Mouse (Mus musculus) urinary bladder, postnatal 36 days (tissue): ENCODE measurements around the gene Xrra1.
"Not testable (repeated sequence)": the region's sequence is repeated elsewhere in the genome, so short reads cannot be mapped to it uniquely, and the experiment has no call there.

Source experiments
- DNase-seq, 2 experiments: peaks; one replicate each; pipeline ENCODE4 v3.0.0; 2022; ENCODE audit warnings: low spot score in 2 of 2, mixed read lengths in 1 of 2

The Xrra1 gene

GRCm38 (mm10) chr7:99896905-99897304, 38.0 kb downstream of the Xrra1 start:
- DNase-seq = no peak

- DNase-seq = no peak
Observed at GRCm38 (mm10) chr7:99902208-99902607, 43.3 kb downstream of the Xrra1 start.

GRCm38 (mm10) chr7:99902918-99903665, 44.2 kb downstream of the Xrra1 start:
- no peak for DNase-seq

GRCm38 (mm10) chr7:99904421-99905005, 45.6 kb downstream of the Xrra1 start:
- peak; percentile 24 to 33 for DNase-seq

- DNase-seq = no peak
Observed at GRCm38 (mm10) chr7:99906346-99906745, 47.4 kb downstream of the Xrra1 start.

GRCm38 (mm10) chr7:99907463-99907862, 48.5 kb downstream of the Xrra1 start:
- no peak for DNase-seq

- no peak for DNase-seq
Observed at GRCm38 (mm10) chr7:99911038-99911437, 52.1 kb downstream of the Xrra1 start.

GRCm38 (mm10) chr7:99914316-99914715, 55.4 kb downstream of the Xrra1 start:
- no peak for DNase-seq

GRCm38 (mm10) chr7:99915511-99915910, 56.6 kb downstream of the Xrra1 start:
- DNase-seq = no peak

GRCm38 (mm10) chr7:99916741-99917319, 57.9 kb downstream of the Xrra1 start:
- DNase-seq = peak in 1 of 2 experiments; percentile 22

- DNase-seq = peak; percentile 18 to 26
Observed at GRCm38 (mm10) chr7:99917320-99917844, 58.5 kb downstream of the Xrra1 start.

- DNase-seq = no peak
Observed at GRCm38 (mm10) chr7:99919164-99919563, 60.2 kb downstream of the Xrra1 start.

- no peak for DNase-seq
Observed at GRCm38 (mm10) chr7:99919971-99920370, 61.1 kb downstream of the Xrra1 start.

- no peak for DNase-seq
Observed at GRCm38 (mm10) chr7:99920416-99920815, 61.5 kb downstream of the Xrra1 start.

GRCm38 (mm10) chr7:99926916-99927714, 68.2 kb downstream of the Xrra1 start:
- peak; percentile 30 to 66 for DNase-seq

- DNase-seq = no peak
Observed at GRCm38 (mm10) chr7:99935758-99936157, 76.8 kb downstream of the Xrra1 start.

- no peak for DNase-seq
Observed at GRCm38 (mm10) chr7:99940669-99941068, 81.8 kb downstream of the Xrra1 start.

GRCm38 (mm10) chr7:99944520-99944919, 85.6 kb downstream of the Xrra1 start:
- DNase-seq = no peak

- not testable (repeated sequence) for DNase-seq
Observed at GRCm38 (mm10) chr7:99945012-99945411, 86.1 kb downstream of the Xrra1 start.

GRCm38 (mm10) chr7:99945939-99946338, 87.0 kb downstream of the Xrra1 start:
- DNase-seq = no peak

GRCm38 (mm10) chr7:99946356-99946755, 87.4 kb downstream of the Xrra1 start:
- no peak for DNase-seq

GRCm38 (mm10) chr7:99947329-99947728, 88.4 kb downstream of the Xrra1 start:
- no peak for DNase-seq
